Mouse (Mus musculus): ENCODE measurements around the gene Pnliprp2. TPM values are rescaled to one million over a fixed set of nuclear protein-coding genes. Genes with fewer than 3 reads are reported as not detected.

Gene Pnliprp2
- 0.07 TPM in 1 of 2 replicates, not detected in the other for polyA plus RNA-seq (2012; rRNA removed)

- TF ChIP-seq POLR2A (IDR thresholded peaks at IDR 0.05; ENCODE audit: borderline replicate concordance, extremely low read depth, insufficient read depth, insufficient read length, poor library complexity, severe bottlenecking) (no peak), CTCF (IDR thresholded peaks at IDR 0.05; ENCODE audit: borderline replicate concordance, extremely low read depth, insufficient read depth, insufficient read length) (no peak)
- DNase-seq (ENCODE audit: low read depth) = no peak
Measured at GRCm38 (mm10) chr19:58759423-58759822, at the start of gene Pnliprp2. Pnliprp2 (plus strand) TSS chr19:58759719.

DNA sequence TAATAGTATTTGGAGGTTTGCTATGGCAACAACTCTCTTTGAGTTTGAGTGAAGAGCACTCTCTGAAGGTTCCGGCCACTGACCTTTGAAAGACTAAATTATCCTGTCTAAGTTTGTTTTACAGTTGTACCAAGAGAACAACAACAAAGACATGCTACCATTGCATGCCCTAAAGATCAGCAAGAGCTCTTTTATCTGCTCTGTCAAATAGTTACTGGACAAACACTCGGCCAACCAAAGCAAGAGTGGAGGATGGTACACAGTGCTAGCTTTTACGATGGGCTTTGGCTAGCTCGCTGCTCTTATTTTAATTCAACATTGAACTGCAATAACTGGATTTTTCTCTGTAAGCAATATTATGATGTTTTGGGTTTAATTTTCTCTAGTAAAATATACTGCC is 41.6 kb upstream of the Pnliprp2 start:
- no peak for DNase-seq (ENCODE audit: low read depth)
- TF ChIP-seq CTCF (IDR thresholded peaks at IDR 0.05; ENCODE audit: borderline replicate concordance, extremely low read depth, insufficient read depth, insufficient read length) = no peak

GRCm38 (mm10) chr19:58720439-58720838 is 39.1 kb upstream of the Pnliprp2 start:
- TF ChIP-seq CTCF (IDR thresholded peaks at IDR 0.05; ENCODE audit: borderline replicate concordance, extremely low read depth, insufficient read depth, insufficient read length) (no peak), POLR2A (IDR thresholded peaks at IDR 0.05; ENCODE audit: borderline replicate concordance, extremely low read depth, insufficient read depth, insufficient read length, poor library complexity, severe bottlenecking) (no peak)

DNA sequence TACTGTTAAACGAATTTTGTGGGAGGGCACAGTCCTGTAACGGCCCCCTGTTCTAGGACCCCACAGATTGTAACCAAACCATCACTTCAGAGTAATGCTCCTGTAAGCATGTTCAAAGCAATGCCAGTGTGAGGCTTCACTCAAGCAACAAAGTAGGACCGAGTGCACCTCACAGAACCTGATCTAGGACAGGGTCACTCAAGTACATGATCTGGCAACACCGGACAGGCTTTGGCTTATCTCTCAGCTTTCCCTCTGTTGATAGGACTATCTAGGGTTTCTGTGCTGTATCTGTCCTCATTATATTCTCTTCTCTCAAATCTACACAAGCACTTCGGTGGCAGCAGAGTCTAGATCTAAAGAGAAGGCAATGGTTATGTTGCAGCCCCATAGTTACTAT is 33.0 kb upstream of the Pnliprp2 start:
- no peak for DNase-seq (ENCODE audit: low read depth)
- TF ChIP-seq POLR2A (IDR thresholded peaks at IDR 0.05; ENCODE audit: borderline replicate concordance, extremely low read depth, insufficient read depth, insufficient read length, poor library complexity, severe bottlenecking) (no peak), CTCF (IDR thresholded peaks at IDR 0.05; ENCODE audit: borderline replicate concordance, extremely low read depth, insufficient read depth, insufficient read length) (no peak)

More at GRCm38 (mm10) chr19:58720439-58720838, 39.1 kb upstream of the Pnliprp2 start:
- DNase-seq (ENCODE audit: low read depth) = no peak

- TF ChIP-seq POLR2A (IDR thresholded peaks at IDR 0.05; ENCODE audit: borderline replicate concordance, extremely low read depth, insufficient read depth, insufficient read length, poor library complexity, severe bottlenecking) (no peak), CTCF (IDR thresholded peaks at IDR 0.05; ENCODE audit: borderline replicate concordance, extremely low read depth, insufficient read depth, insufficient read length) (no peak)
- DNase-seq (ENCODE audit: low read depth) = no peak
Measured at GRCm38 (mm10) chr19:58727756-58728155, 31.8 kb upstream of the Pnliprp2 start.

DNA sequence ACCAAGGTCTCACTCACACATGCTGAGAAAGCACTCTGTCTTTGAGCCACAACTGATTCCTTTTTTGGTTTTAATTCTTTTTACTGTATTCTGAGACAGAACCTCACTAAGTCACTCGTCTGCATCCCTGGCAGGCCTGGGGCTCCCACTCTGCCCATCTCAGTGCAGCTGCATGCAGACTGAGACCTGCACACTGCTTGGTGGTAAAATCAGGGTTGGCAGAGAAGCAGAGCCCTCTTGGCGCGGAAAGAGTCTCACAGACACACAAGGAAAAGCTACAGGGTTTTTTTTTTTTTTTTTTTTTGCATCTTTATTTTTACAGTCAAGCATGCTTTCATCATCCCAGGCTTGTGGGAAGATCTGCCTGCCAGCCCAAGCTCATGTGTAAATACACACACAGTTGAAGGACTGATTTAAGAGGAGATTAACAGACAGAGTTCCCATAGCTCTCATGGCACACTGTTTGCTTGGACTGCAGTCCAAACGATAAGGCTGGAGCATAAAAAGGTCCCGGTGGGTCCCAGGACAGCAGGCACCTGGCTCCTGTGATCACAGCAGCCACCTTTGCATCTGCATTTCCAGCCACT is 31.0 kb upstream of the Pnliprp2 start, which contains the start of gene Pnliprp1:
Gene Pnliprp1 (plus strand): TSS at position 443 of the 587 bp plus-strand sequence.
- DNase-seq (ENCODE audit: low read depth) = peak; percentile 56
- TF ChIP-seq POLR2A (IDR thresholded peaks at IDR 0.05; ENCODE audit: borderline replicate concordance, extremely low read depth, insufficient read depth, insufficient read length, poor library complexity, severe bottlenecking) (no peak), CTCF (IDR thresholded peaks at IDR 0.05; ENCODE audit: borderline replicate concordance, extremely low read depth, insufficient read depth, insufficient read length) (no peak)

GRCm38 (mm10) chr19:58733216-58733615 is 26.3 kb upstream of the Pnliprp2 start:
- TF ChIP-seq POLR2A (IDR thresholded peaks at IDR 0.05; ENCODE audit: borderline replicate concordance, extremely low read depth, insufficient read depth, insufficient read length, poor library complexity, severe bottlenecking) = no peak
- no peak for TF ChIP-seq CTCF (IDR thresholded peaks at IDR 0.05; ENCODE audit: borderline replicate concordance, extremely low read depth, insufficient read depth, insufficient read length)

DNA sequence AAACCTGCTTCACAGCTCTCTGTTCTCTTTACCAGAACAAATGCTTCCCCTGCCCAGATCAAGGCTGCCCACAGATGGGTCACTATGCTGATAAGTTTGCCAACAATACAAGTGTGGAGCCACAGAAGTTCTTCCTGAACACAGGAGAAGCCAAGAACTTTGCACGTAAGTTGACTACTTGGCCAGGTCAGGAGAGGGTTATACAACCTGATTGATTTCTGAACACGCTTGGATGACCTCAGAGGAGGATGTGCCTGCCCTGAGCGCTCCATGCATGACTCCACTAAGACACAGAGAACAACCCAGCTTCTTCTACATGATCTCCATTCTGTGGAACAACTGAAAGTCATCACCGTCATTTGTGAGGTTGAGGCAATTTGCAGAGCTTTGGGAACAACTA is 21.4 kb upstream of the Pnliprp2 start:
- TF ChIP-seq POLR2A (IDR thresholded peaks at IDR 0.05; ENCODE audit: borderline replicate concordance, extremely low read depth, insufficient read depth, insufficient read length, poor library complexity, severe bottlenecking) (no peak), CTCF (IDR thresholded peaks at IDR 0.05; ENCODE audit: borderline replicate concordance, extremely low read depth, insufficient read depth, insufficient read length) (no peak)
- DNase-seq (ENCODE audit: low read depth) = no peak

More at GRCm38 (mm10) chr19:58733216-58733615, 26.3 kb upstream of the Pnliprp2 start:
- no peak for DNase-seq (ENCODE audit: low read depth)

DNA sequence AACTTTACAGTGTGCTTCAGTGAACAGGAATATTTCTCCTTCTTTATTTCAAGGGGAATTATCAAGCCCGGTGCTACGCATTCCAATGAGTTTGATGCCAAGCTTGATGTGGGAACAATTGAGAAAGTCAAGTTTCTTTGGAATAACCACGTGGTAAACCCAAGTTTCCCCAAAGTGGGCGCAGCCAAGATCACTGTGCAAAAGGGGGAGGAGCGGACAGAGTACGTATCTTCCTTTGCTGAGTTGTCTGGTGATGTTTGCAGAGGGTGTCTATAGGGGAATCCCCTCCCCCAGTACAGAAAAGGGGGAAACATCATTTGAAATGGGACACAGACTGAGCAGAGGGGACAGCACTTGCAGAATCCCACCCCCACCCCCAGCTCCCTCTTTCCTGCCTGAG is 18.5 kb upstream of the Pnliprp2 start:
- no peak for DNase-seq (ENCODE audit: low read depth)
- TF ChIP-seq CTCF (IDR thresholded peaks at IDR 0.05; ENCODE audit: borderline replicate concordance, extremely low read depth, insufficient read depth, insufficient read length) (no peak), POLR2A (IDR thresholded peaks at IDR 0.05; ENCODE audit: borderline replicate concordance, extremely low read depth, insufficient read depth, insufficient read length, poor library complexity, severe bottlenecking) (no peak)

DNA sequence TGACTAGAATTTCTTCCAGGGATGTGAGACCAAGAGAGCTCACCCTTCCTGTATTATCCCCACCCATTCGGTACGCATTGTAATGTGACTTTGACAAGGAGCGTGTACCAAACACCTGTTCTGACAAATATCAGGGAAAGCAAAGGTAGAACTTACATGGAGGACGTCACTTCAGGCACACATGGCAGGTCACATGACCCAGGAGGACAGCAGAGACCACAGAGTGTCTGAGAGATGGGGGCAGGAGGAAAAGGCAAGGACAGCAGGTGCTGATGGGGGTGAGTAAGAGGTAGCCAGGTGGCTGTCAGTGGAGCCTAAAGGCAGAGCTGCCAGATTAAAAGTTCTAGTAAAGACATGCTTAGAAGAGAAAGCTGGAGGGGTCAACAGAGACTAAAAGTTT is 16.8 kb upstream of the Pnliprp2 start:
- DNase-seq (ENCODE audit: low read depth) = no peak
- TF ChIP-seq CTCF (IDR thresholded peaks at IDR 0.05; ENCODE audit: borderline replicate concordance, extremely low read depth, insufficient read depth, insufficient read length) (no peak), POLR2A (IDR thresholded peaks at IDR 0.05; ENCODE audit: borderline replicate concordance, extremely low read depth, insufficient read depth, insufficient read length, poor library complexity, severe bottlenecking) (no peak)

GRCm38 (mm10) chr19:58743736-58744135 is 15.8 kb upstream of the Pnliprp2 start:
- no peak for TF ChIP-seq POLR2A (IDR thresholded peaks at IDR 0.05; ENCODE audit: borderline replicate concordance, extremely low read depth, insufficient read depth, insufficient read length, poor library complexity, severe bottlenecking)
- no peak for TF ChIP-seq CTCF (IDR thresholded peaks at IDR 0.05; ENCODE audit: borderline replicate concordance, extremely low read depth, insufficient read depth, insufficient read length)
- DNase-seq (ENCODE audit: low read depth) = no peak

DNA sequence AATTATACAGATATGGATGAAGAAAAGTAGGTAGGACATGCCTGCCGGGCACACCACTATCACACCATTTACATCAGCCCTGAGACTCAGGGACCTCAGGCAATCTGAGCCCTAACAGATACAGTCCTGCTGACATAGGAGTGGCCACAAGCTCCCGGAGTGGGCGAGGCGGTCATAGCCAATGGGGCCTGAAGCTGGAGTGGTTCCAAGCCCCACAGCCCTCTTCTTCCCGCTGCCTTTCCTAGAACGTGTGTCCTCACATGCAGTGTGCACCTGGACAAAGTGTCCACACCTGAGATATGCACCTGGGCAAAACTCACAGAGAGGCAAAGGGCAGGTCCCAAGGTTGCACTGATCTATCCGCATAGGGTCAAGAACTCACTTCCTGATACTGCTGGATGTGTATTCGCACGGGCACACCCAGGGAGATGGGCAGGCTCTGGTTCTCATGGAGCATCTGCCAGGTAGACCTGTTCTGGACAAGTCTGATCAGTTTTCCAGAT is 12.0 kb upstream of the Pnliprp2 start:
- DNase-seq (ENCODE audit: low read depth) = no peak
- TF ChIP-seq POLR2A (IDR thresholded peaks at IDR 0.05; ENCODE audit: borderline replicate concordance, extremely low read depth, insufficient read depth, insufficient read length, poor library complexity, severe bottlenecking) (no peak), CTCF (IDR thresholded peaks at IDR 0.05; ENCODE audit: borderline replicate concordance, extremely low read depth, insufficient read depth, insufficient read length) (no peak)
